Mouse (Mus musculus): Measurements from ENCODE around the gene S100a5. TPM values are rescaled to one million over a fixed set of nuclear protein-coding genes. Genes with fewer than 3 reads are reported as not detected.
A peak's percentile ranks its signal among the peaks of the same experiment; 100 is the strongest.

The S100a5 gene
- total and polyA plus RNA-seq, 3 experiments = not detected

- Histone ChIP-seq H3K27me3 (replicated peaks) (peaks cover 43% of the 10 kb centered on the region), H3K4me1 (ENCODE audit: control insufficient read depth in 1 of 2, insufficient read depth in 2 of 2) (no peaks in the 10 kb centered on the region), H3K9ac (ENCODE audit: insufficient read depth, low read depth) (no peak overlapping the region), H3K4me2 (ENCODE audit: insufficient read depth, low read depth, poor library complexity, severe bottlenecking) (no peak overlapping the region), H3K9me3 (replicated peaks; ENCODE audit: low read length) (no peaks in the 10 kb centered on the region), H3K27ac (ENCODE audit: insufficient read depth, low read depth) (no peak overlapping the region), H3K4me3 (replicated peaks in 1 of 3; ENCODE audit: low read depth in 2 of 3, low read length in 2 of 3, poor library complexity in 1 of 3) (no peak overlapping the region), H3K36me3 (replicated peaks in 1 of 2; ENCODE audit: control insufficient read depth in 1 of 2, insufficient read depth in 1 of 2, low read length in 1 of 2) (no peaks in the 10 kb centered on the region), H3K79me2 (replicated peaks; ENCODE audit: control insufficient read depth, extremely low read depth, insufficient read depth, poor library complexity, severe bottlenecking) (no peaks in the 10 kb centered on the region)
- DNase-seq (ENCODE audit: extremely low read depth) = peak; percentile 61
- in situ Hi-C loops (cut with MboI; ENCODE audit: low pct_ligation_motif_present, low pct_unique_long_range_greater_than_20kb, low sequenced_read_pairs) = no loop called here
- TF ChIP-seq MXI1 (IDR thresholded peaks at IDR 0.05; ENCODE audit: low read depth, low read length) (no peak), CTCF (conservative IDR thresholded peaks at IDR 0.05 in 1 of 2, IDR thresholded peaks at IDR 0.05 in 1 of 2; ENCODE audit: low read depth in 2 of 2, low read length in 2 of 2) (peak; percentile 73 to 77), SMC3 (IDR thresholded peaks at IDR 0.05; ENCODE audit: low read depth, low read length) (peak; percentile 58)
- dilution Hi-C loops (cut with MboI; ENCODE audit: extremely low pct_ligation_motif_present, extremely low pct_unique_long_range_greater_than_20kb, low sequenced_read_pairs) = no loop called here
Observed at GRCm38 (mm10) chr3:90644220-90644619, 35.9 kb downstream of the S100a5 start.

- Histone ChIP-seq H3K27ac (ENCODE audit: insufficient read depth, low read depth) (no peak overlapping the region), H3K36me3 (replicated peaks in 1 of 2; ENCODE audit: control insufficient read depth in 1 of 2, insufficient read depth in 1 of 2, low read length in 1 of 2) (no peaks in the 10 kb centered on the region), H3K4me3 (replicated peaks in 1 of 3; ENCODE audit: low read depth in 2 of 3, low read length in 2 of 3, poor library complexity in 1 of 3) (no peak overlapping the region), H3K4me1 (ENCODE audit: control insufficient read depth in 1 of 2, insufficient read depth in 2 of 2) (no peaks in the 10 kb centered on the region), H3K27me3 (replicated peaks) (peaks cover 46% of the 10 kb centered on the region), H3K9me3 (replicated peaks; ENCODE audit: low read length) (no peaks in the 10 kb centered on the region), H3K79me2 (replicated peaks; ENCODE audit: control insufficient read depth, extremely low read depth, insufficient read depth, poor library complexity, severe bottlenecking) (no peaks in the 10 kb centered on the region), H3K9ac (ENCODE audit: insufficient read depth, low read depth) (no peak overlapping the region), H3K4me2 (ENCODE audit: insufficient read depth, low read depth, poor library complexity, severe bottlenecking) (no peak overlapping the region)
- TF ChIP-seq RAD21 (IDR thresholded peaks at IDR 0.05; ENCODE audit: low read depth, low read length) = no peak
- TF ChIP-seq JUND (conservative IDR thresholded peaks at IDR 0.05; ENCODE audit: low read depth, low read length) = no peak
- no peak for TF ChIP-seq RCOR1 (conservative IDR thresholded peaks at IDR 0.05; ENCODE audit: low read depth, low read length)
- no peak for DNase-seq (ENCODE audit: extremely low read depth)
- dilution Hi-C loops (cut with MboI; ENCODE audit: extremely low pct_ligation_motif_present, extremely low pct_unique_long_range_greater_than_20kb, low sequenced_read_pairs) (no loop called here), in situ Hi-C loops (cut with MboI; ENCODE audit: low pct_ligation_motif_present, low pct_unique_long_range_greater_than_20kb, low sequenced_read_pairs) (no loop called here)
Observed at GRCm38 (mm10) chr3:90647291-90647690, 39.0 kb downstream of the S100a5 start.

GRCm38 (mm10) chr3:90648981-90649380 lies 40.7 kb downstream of the S100a5 start:
- Histone ChIP-seq H3K4me1 (ENCODE audit: control insufficient read depth in 1 of 2, insufficient read depth in 2 of 2) (no peaks in the 10 kb centered on the region), H3K4me2 (ENCODE audit: insufficient read depth, low read depth, poor library complexity, severe bottlenecking) (no peak overlapping the region), H3K79me2 (replicated peaks; ENCODE audit: control insufficient read depth, extremely low read depth, insufficient read depth, poor library complexity, severe bottlenecking) (no peaks in the 10 kb centered on the region), H3K9me3 (replicated peaks; ENCODE audit: low read length) (no peaks in the 10 kb centered on the region), H3K27me3 (replicated peaks) (peaks cover 54% of the 10 kb centered on the region), H3K36me3 (replicated peaks in 1 of 2; ENCODE audit: control insufficient read depth in 1 of 2, insufficient read depth in 1 of 2, low read length in 1 of 2) (no peaks in the 10 kb centered on the region), H3K27ac (ENCODE audit: insufficient read depth, low read depth) (no peak overlapping the region), H3K9ac (ENCODE audit: insufficient read depth, low read depth) (no peak overlapping the region), H3K4me3 (replicated peaks in 1 of 3; ENCODE audit: low read depth in 2 of 3, low read length in 2 of 3, poor library complexity in 1 of 3) (no peak overlapping the region)
- in situ Hi-C loops (cut with MboI; ENCODE audit: low pct_ligation_motif_present, low pct_unique_long_range_greater_than_20kb, low sequenced_read_pairs) = no loop called here
- dilution Hi-C loops (cut with MboI; ENCODE audit: extremely low pct_ligation_motif_present, extremely low pct_unique_long_range_greater_than_20kb, low sequenced_read_pairs) = no loop called here
- no peak for DNase-seq (ENCODE audit: extremely low read depth)
- TF ChIP-seq CTCF (conservative IDR thresholded peaks at IDR 0.05 in 1 of 2, IDR thresholded peaks at IDR 0.05 in 1 of 2; ENCODE audit: low read depth in 2 of 2, low read length in 2 of 2) = no peak
- TF ChIP-seq E2F4 (IDR thresholded peaks at IDR 0.05; ENCODE audit: insufficient replicate concordance, low read depth, low read length) = no peak
- no peak for TF ChIP-seq TBP (conservative IDR thresholded peaks at IDR 0.05; ENCODE audit: low read depth, low read length)
- TF ChIP-seq MYC (IDR thresholded peaks at IDR 0.05; ENCODE audit: low read depth, low read length) = no peak
- no peak for TF ChIP-seq RCOR1 (conservative IDR thresholded peaks at IDR 0.05; ENCODE audit: low read depth, low read length)

All from CH12.LX (cell line).